Mouse (Mus musculus) bone marrow, adult 2 months (tissue): ENCODE data around the gene Mns1.

Experiments used
- CTCF ChIP-seq: fragments of 200-500 bp; IDR thresholded peaks from 2 replicates; pipeline ENCODE4 v1.5.1; 2011; ENCODE audit warnings: low read length, control low read depth; ENCODE audit not compliant: control insufficient read depth, insufficient read depth
- POLR2A ChIP-seq: fragments of 200-500 bp; IDR thresholded peaks from 2 replicates; pipeline ENCODE4 v1.6.1; 2011; ENCODE audit warnings: low read depth, mild to moderate bottlenecking, control low read depth, low read length, borderline replicate concordance; ENCODE audit not compliant: control insufficient read depth

GRCm38 (mm10) chr9:72464806-72465205 is 27.0 kb downstream of the Mns1 start:
- TF ChIP-seq CTCF (no peak), POLR2A (no peak)
